Mouse (Mus musculus) neutrophil, adult 5-6 weeks (primary cell): Measurements from ENCODE around the gene Nars2. TPM values are rescaled to one million over a fixed set of nuclear protein-coding genes. Genes with fewer than 3 reads are reported as not detected.
"Not testable (repeated sequence)": the region's sequence is repeated elsewhere in the genome, so short reads cannot be mapped to it uniquely, and the experiment has no call there.

Experiments used
- ATAC-seq: fragments of 151-379, 151-347 bp; 2 replicates; pipeline ENCODE4 v1.8.0; 2017; ENCODE audit warnings: mild to moderate bottlenecking, moderate TSS enrichment; ENCODE audit not compliant: insufficient number of reproducible peaks, poor library complexity, low FRiP score, severe bottlenecking; ENCODE audit errors: extremely low read depth
- total RNA-seq: library from RNA; stranded (forward); fragments of 200-1000 nt; gene quantifications from 2 replicates; pipeline ENCODE4 v1.2.3, GENCODE M21; 2017

Gene Nars2
- 9.0 and 10.1 TPM in 2 replicates for total RNA-seq

DNA sequence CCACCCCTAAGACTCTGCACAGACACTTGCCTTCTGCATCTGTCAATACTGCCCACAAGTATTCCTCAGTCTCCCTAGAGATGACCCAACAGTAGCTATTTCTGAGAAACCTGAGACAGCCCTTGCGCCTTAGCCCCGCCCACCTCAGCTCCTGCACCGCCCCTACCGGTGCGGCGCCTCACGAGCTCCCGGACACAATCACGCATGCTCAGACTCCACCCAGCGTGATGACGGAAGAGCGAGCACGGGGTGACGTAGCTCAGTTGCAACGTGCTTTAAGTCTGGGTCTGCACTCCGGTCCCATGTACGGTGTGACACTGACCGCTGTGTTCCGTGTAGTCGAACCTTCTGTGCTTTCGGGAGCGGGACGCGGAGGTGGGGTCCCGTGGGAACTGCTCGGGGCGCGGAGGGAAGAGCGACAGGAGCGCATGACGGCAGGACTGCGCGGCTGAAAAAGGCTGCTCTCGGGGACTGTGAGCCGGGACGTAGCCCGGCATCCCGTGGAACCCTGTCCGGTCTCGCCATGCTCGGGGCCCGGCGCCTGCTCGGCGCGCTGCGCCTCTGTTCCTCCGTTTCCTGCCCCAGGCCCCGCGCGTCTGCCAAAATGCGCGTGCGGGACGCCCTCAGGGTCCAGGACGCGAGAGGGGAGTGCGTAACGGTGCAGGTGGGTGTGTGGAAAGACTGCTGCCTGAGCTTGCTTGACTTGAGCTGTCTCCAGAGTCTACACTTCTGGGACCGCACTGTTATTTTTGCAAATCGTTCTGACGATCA lies at the start of gene Nars2:
Gene Nars2 (plus strand): TSS at position 225 of the 771 bp plus-strand sequence.
- peak; percentile 99 for ATAC-seq

DNA sequence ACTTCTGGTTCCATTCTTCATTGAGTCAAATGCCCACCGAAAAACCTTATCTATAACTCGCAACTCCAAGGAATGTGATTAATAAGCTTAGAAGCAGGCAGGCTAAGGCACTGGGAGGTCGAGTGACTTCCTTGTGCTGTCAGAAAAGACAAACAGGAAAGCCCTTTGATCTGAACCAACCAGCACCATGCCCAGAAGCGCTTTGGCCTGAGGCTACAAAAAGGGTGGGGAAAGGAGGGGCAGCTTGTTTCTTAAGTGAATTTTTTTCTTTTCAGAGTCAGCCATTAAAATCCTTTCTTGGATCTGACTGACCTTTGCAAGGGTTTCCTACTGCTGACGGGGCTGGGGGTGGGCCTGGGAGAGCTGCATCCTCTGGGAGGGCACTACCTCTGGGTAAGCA lies 49.1 kb upstream of the Nars2 start:
- no peak for ATAC-seq

DNA sequence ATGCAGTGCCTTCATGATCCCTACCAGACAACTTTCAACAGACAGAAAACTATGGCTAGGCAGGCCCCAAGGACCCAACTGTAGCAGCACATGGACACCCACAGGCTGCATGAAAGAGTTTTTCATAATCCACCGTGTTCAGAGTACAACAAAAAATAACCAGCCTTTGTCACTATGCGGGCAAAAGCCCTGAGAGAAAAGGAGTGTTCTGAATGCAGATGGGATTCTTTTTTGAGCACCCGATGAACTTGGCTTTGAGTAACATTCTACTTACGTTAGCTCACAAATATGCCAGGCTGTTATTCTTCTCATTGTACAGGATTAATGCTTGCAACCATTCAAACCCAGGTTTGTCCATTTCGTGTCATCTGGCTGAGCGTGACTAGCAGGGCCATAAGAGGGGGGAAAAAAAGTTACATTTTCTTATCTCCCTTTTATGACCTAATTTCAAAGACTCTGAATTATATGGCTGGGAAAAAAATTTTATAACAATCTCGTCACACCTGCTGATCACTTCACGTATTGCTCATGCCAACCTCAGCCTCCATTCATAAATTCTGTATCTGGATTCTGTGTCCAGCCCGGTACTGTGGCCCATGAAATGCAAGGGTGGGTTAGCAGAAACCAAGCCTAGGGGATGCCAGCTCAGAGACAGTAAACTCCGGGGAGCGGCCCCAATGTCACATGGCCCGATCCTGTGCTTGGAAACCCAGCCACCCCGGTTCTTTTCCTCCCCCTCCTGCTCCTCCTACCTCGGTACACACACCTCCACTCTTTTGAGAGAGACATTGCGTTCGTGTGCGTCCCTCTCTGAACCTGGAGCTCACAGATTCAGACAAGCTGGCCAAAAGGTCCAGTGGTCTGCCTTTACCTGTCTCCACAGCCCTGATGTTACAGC lies 48.0 kb upstream of the Nars2 start:
- ATAC-seq = no peak

DNA sequence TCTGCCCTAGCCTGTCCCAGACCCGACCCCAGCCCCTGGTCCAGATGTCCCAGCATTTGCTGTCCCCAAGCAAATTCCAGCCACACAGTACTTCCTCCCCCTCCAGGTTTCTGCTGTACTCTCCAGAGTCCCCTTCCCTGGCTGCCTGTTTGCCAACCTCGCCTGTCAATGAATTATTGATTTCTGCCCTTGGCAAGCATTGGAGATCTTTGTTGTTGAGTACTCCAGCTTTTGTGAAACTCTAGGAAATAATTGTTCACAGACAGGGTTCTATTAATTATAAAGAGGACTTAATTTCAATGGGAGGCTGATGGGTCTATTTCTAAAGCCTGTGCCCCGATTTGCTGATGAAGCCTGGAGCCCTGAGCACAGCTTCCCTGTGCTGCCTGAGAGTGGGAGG lies 46.9 kb upstream of the Nars2 start:
- ATAC-seq = no peak

DNA sequence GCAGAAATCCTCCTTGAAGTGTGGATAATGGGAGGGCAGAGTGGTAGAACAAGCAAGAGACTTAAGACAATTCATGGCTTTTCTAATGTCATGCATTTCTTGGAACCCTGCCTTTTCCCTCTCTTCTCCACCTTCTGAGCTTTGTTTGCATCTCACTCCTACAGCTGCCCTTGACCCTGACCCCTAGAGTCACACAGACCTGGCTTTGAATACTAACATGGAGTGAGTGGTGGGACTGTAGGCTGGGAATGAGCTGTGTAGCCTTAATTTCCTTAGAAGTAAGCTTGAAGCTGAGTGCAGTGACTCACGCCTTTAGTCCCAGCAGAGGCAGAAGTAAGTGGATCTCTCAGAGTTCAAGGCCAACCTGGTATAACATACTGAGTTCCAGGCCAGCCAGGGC lies 46.4 kb upstream of the Nars2 start:
- ATAC-seq = no peak

DNA sequence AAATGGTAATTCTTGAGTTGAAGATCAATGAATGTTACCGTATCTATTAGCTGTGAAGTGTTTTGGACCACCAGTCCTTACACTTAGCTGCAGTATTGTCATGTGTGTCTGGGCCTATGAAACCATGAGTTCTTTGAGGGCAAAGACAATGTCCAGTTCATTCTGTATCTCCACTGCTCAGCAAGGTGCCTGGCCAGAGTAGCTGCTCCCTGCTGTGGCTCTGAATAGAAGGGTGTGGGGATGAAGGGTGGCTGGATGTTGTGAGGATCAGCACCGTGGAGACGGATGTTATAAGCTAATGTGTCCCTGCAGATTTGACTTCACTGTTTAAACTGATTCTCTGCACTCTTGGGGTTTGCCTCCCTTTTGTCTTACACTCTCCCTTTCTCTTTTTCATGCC lies 45.9 kb upstream of the Nars2 start:
- ATAC-seq = no peak

DNA sequence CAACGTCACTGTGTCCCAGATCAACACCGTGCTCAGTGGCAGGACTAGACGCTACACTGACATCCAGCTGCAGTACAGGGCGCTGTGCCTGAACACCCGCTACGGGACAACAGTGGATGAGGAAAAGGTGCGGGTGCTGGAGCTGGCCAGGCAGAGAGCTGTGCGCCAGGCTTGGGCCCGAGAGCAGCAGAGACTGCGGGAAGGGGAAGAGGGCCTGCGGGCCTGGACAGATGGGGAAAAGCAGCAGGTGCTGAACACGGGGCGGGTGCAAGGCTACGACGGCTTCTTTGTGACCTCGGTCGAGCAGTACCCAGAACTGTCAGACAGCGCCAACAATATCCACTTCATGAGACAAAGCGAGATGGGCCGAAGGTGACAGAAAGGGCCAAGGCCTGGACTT lies 45.1 kb upstream of the Nars2 start:
- ATAC-seq = no peak

DNA sequence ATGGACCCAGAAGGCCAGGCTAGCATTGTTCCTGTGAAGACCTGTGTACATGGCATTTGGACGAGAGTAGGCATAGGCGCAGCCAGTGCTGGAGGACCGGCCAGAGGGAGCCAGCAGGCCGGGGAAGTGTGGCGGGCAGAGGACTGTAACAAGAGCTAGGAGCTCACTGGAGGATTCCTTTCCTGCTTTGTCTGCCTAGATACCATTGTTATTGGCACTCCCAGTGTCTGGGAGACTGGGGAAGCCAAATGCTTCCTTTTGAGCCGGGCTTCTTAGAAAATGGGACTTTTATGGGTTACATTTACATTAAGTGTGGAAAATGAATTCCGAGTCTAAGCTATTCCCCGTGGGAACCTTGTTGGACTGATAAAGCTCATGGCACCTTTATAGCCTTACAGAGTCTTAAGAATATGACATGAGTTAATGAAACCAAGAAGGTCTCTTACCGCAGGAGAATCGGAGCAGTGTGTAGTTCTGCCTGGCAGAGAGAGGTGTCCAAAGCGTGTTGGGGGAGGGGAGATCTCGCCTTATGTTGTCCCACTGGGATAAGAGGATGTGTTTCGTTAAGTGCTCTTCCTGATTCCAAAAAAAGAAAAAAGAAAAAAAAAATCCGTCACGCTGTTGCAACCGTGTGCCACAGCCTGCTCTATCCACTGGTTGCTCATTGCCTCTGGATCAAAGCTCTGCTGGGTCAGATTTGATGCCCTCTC lies 43.2 kb upstream of the Nars2 start:
- ATAC-seq = no peak

DNA sequence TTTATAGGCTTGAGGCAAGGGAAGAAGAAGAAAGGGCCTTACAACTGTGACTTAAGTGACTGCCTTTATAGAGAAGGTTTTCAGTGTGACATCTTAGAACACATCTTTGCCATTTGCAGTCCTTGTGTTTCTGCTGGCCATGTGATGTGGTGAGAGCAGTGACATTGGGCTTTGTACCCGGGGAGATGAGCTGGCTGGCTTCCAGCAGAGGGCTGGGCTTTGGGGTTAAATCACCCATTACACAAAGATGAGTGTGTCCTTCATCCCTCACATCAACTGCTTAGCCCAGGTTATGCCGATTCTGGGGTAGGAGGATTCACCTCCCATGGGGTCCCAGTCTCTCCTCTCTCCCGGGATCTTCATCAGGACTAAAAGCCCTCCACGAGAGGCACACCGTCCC lies 41.4 kb upstream of the Nars2 start:
- no peak for ATAC-seq

DNA sequence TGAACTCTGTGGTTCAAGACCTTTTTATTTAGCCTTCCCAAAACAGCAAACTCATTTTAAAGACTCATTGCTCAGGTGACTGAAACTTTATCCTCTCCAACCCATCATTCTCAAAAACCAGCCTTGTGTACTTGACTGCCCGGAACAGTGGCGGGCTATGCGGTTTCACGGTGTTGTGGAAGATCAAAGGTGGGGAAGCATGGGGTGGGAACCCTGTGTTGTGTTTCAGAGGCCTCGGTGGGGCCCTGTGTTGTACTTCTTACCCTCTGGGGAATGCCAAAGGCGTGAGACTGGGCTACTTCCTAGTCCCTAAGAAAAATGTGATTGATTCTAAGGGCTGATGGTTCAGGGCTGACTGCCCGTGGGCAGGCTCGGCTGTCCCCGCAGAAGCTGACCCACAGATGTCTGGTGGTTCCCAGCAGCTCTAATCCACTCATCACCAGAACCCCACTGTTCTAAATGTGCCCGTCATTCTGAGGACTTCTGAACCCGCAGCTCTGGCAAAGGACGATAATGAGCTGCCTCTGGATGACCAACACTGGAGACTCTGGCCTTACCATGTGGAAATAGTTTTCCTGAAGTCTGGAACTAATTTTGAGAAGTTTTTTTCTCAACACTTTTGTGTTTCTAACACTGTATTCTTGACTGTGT lies 40.9 kb upstream of the Nars2 start:
- ATAC-seq = no peak

DNA sequence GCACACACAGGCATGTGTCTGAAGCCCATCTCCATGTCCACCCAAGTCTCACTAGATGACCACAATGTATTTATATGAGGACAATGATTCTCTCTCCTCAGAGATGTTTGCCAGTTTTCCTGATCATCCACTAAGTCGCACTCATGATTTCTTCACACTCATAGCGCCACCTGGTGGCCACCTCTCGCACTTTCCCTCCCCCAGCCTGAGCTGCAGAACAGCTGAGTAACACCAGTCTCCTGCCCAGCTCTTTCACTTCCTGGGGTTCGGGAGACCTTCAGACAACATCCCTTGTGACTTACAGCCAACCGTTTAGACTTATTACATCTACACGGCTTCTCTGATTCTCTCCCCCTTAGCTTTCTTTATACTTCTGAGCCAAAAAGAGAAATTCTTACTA lies 37.3 kb upstream of the Nars2 start:
- peak; percentile 63 for ATAC-seq

DNA sequence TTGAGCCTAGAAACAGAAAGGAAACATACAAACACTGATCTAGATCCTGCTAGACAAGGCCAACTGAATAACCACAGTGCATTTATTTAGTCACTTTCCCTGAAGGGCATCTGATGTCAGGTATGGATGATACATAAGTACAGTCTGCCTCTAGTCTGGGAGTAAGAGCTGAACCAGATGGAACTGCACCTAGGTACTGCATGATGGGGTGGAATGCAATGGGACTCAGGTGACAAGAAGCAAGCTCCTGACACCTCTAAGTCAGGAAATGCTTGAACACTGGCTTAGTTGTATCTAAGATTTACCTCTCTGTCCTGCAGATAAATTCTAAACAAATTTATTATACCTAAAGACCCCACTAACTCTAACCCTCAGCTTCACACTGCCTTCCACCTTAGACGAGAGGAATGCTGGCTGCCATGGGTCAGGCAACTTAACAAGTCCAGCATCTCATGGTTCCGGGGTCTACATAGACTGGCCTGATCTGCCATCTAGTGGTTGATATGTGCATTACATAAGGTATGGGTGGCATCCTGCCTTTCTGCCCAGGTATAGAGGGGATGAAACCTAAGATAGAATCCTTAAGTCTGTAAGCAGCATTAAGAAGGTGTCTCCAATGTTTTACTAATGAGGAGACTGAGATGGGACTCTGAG lies 35.7 kb upstream of the Nars2 start:
- ATAC-seq = peak; percentile 65; the same call in 1 of the 2 replicates

DNA sequence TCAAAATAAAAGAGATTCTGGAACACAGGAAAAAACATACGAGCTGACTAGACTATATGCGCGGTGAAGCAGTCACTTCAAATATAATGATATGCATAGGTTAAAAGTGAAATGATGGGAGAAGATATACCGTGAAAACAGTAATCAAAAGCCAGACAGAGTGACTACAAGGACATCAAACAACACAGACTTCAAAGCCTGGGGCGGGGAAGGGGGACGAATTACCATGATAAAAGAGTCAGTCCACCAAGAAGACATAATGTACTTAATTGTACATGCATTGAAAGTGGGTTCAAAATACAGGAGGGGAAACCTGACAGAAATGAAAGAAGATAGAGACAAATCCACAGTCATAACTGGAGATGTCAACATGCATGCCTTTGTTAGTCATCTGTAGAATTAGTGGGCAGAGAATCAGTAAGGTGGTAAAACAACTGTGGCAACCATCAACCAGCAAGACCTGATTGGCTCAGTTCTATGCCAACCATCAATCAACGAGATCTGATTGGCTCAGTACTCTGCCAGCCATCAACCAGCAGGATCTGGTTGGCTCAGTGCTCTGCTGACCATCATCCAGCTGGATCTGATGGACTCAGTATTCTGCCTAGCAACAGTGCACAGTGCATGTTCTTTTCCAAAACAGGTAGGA lies 30.7 kb upstream of the Nars2 start:
- ATAC-seq = no peak

DNA sequence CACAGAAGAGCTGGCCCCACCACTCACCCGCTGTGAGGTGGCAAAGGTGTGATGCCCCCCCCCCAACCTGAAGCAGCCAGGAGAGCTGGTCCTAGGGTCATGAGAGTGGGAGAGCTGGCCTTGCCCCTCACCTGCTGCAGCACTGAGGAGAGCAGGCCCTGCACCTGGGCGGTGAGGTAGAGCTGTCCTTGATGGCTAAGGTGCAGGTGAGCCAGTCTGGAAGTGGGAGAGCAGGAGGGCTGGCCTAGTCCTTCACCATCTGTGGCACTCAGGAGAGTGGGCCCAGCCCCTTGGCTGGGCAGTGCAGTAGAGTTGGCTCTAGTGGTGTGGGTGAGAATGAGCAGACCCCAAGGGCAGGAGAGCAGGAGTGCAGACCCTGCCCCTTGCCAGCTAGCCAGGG lies 28.4 kb upstream of the Nars2 start:
- ATAC-seq = no peak

DNA sequence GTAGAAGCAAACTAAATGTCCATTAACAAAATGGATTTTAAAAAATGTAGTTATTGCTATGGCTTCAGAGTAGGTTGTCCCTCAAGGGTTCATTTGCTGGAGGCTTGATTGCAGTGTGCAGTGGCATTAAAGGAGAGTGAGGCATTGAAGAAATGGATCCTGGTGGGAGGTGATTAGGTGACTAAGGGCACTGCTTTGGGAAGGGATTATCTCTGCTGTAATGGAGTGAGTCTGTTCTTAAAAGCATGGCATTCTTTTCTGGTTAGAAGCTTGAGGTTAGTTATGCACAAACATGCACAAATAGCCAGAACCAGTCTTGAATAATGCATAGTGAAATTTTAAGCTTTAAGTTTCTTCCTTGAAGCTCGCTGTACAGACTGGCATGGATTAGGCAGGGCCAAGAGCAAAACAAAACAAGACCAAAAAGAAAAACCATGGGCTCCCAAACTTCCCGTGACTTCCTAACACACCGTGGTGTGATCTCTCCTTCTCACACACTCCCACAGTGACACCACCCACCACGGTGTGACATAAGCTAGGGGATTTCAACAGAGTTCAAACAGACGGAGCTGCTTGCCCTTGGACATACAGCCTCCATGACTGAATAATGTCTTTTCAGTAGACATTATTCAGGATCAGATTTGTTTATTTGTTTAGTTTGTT lies 7.5 kb upstream of the Nars2 start:
- no peak for ATAC-seq

DNA sequence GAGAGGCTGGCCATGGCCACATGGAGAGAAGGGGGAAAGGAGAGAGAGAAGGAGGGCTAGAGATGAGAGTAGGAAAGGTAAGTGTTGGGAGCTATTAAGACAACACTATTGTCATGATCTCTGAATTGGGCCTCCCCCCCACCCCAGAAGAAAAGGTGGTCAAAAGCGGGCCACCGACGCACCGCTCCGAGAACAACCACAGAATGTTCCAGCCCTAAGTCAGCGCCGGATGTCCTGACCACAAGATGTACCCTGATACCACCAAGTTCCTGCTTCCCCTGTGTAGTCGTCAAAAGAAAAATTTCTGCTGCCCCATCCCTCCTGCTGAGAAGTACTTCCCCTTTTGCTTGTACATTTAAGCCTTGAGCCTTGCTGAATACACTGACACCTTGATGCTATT lies 4.8 kb upstream of the Nars2 start:
- not testable (repeated sequence) for ATAC-seq

DNA sequence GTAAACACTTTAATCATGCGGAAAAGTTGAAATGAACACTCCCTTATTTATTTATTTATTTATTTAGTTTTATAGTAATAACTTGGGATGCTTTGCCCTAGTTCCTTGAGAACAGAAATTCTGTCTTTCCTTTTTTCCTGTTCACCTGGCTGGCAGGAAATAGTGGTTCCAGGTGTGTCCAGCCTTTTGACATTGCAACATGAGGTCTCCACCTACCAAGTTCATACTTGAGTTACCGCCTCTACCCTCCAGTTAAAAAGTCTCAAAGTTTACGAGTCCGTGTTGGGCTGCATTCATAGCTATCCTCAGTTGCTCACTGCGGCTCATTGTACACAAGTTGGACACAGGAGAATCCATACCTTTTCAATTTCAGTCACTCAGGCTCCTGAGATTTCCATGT lies 789 bp downstream of the Nars2 start:
- ATAC-seq = no peak

DNA sequence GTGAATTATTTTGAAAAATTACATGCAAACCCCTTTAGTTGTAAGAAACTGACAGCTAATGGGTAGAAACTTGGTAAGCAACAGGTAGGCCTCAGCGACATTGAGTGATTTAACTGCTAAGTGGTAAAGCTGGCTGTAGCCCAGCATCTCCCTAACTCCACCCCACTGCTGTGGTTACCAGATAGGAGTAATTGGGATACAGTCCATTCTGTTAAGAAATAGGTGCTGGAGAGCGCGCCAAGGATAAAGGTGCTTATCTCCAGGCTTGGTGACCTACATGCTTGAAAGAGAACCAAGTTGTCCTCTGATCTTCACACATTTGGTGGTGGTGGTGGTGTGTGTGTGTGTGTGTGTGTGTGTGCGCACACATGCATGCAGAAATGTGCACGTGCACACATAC lies 7.9 kb downstream of the Nars2 start:
- no peak for ATAC-seq
